Mouse (Mus musculus) brain, embryonic 14.5 days (tissue): Measurements from ENCODE around the gene Shmt2. TPM values are rescaled to one million over a fixed set of nuclear protein-coding genes. Genes with fewer than 3 reads are reported as not detected.

Experiments used
- DNase-seq: peaks from one replicate; pipeline ENCODE4 v3.0.0-alpha.2; 2011; ENCODE audit warnings: low read depth
- CTCF ChIP-seq: fragments of 200-500 bp; IDR thresholded peaks from 2 replicates; pipeline ENCODE4 v1.5.1; 2012; ENCODE audit warnings: inconsistent platforms, mild to moderate bottlenecking, moderate library complexity, borderline replicate concordance; ENCODE audit not compliant: insufficient read depth, insufficient read length; ENCODE audit errors: extremely low read depth
- POLR2A ChIP-seq: fragments of 200-500 bp; IDR thresholded peaks from 2 replicates; pipeline ENCODE4 v1.6.1; 2012; ENCODE audit warnings: mild to moderate bottlenecking, inconsistent platforms, borderline replicate concordance; ENCODE audit not compliant: poor library complexity, insufficient read depth, insufficient read length, severe bottlenecking; ENCODE audit errors: extremely low read depth
- polyA plus RNA-seq: library from polyadenylated mRNA; depleted of rRNA; stranded (reverse); fragments of >200 nt; gene quantifications from 2 replicates; pipeline ENCODE4 v1.2.3, GENCODE M21; 2012

Shmt2 gene
- polyA plus RNA-seq, 1 experiment = 80.8 TPM

DNA sequence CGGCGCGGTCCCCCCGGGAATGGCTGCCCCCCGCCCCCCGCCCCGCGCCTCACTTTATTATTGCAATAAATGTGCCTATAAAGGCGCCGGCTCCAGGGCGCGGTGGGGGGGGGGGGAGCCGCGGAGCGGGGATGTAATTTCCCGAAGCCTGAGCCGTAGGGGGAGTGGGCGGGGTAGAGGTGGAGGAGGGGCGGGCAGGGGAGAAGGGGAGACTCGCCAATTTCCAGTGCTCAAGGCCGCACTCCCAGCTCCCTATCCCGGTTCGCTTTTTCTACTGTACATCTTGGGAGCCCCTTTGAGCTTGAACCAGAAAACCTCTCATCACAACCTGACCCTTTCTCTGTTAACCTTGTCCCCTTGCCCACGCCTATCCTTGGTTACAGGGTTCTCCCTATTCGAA, 8.7 kb upstream of the Shmt2 start:
- DNase-seq = no peak

DNA sequence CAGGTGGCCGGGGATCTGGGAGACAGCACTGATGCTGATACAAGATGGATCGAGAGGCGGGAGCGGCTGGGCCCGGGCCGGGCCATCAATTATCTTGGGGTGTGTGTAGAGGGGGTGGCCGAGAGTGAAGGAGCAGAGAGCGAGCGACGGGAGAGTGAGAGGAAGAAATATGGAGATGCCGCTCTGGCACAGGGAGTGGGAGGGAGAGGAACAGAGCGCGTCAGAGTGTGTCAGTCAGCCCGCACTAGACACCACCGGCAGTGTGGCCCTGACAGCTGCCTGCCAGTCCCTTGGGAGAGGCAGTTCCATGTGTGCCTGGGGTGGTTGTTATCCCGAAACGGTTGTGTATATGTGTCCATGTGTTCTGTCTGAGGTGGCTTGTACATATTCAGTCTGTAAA, 5.2 kb upstream of the Shmt2 start:
- TF ChIP-seq CTCF = no peak
- no peak for TF ChIP-seq POLR2A
- DNase-seq = peak; percentile 71

More for the DNA sequence above, 8.7 kb upstream of the Shmt2 start:
- TF ChIP-seq CTCF (no peak), POLR2A (no peak)

DNA sequence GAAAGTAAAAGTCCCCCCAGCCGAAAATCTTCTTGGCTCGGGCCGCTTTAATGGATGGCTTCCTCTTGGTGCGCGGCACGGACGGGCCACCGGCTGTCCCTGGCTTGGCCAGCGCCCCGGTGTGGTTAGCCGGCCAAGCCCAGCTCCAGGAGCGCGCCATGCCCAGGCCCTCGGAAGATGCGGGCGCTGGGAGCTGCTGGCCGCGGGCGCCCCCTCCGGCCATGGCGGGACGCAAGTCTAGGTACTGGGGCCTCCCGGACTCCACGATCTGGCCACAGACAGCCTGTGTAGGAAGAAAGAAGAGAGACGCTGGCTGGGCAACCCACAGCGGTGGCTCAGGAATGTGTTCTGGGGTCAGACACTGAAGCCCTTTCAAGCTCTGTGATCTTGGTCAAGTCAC, 4.4 kb upstream of the Shmt2 start:
- DNase-seq = peak; percentile 53
- TF ChIP-seq POLR2A (no peak), CTCF (0 out of 2 replicates have a peak, but pooled peaks have one; percentile 32)

DNA sequence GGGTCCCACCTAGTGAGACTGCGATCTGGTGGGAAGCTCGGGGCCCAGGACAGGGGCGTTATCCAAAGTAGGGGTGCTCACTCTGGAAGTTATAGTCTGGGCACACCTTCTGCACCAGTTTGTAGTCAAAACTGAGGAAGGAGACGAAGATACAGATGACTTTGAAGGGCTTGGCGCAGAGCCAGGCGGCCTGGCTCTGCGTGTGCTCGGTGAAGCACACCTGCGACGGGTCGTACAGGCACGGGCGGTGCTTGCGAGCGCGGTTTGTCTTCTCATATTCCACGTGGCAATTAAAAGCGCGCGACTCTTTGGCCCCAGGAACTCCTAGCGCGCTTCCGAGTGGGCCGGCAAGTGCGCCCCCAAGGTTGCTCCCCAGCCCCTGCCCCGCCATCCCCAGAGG, 3.8 kb upstream of the Shmt2 start:
- no peak for DNase-seq
- TF ChIP-seq CTCF = no peak
- TF ChIP-seq POLR2A = no peak

DNA sequence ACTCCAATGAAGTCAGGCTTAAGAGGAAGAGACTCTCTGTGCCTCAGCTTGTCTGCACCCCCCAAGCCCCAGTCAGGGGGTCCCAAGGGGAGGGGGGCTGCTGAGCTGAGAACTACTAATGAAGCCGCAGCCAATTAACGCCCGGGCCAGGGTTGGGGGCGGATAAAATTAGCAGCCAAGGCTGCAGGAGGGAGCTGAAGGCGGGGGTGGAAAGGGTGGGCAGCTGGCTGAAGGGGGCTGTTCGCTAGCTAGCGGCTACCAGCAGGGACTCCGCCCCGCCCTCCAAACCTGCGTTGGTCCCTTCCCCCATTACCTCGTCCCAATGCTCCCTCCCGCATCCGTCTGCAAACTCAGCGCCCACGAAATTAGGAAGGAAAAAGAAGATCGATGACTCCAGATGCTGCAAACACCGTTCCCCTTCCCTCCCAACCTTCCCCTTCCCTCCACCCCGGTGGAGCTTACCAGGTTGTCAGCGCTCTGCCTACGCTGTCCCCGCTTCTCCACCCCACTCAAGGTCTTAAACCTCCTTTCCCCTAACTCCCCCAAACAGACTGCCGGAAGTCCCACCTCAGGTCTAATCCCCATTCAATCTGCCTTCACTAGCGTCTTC, 2.5 kb upstream of the Shmt2 start:
- DNase-seq = peak; percentile 82
- no peak for TF ChIP-seq POLR2A
- no peak for TF ChIP-seq CTCF

DNA sequence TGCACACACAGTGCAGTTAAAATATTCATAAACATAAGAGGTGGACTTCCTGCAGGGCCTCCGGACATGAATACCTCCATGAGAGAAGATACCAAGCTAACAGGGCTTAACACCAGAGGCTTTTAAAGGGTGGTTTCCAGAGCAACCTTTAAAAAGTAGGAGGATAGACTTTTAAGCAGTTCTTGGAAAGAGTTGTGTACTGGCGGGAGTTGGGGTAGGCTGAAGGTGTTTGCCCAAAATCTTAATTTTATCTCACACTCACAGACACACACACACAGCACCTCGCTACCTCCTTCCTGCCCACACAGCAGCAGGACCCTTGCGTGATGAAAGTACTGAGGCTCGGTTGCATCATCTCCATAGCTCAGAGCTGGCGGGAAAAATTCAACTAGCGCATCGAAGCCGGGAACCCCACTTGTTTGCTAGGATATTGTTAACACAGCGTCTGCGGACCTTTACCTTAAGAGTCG, 598 bp downstream of the Shmt2 start:
- no peak for DNase-seq
- TF ChIP-seq POLR2A (no peak), CTCF (no peak)

DNA sequence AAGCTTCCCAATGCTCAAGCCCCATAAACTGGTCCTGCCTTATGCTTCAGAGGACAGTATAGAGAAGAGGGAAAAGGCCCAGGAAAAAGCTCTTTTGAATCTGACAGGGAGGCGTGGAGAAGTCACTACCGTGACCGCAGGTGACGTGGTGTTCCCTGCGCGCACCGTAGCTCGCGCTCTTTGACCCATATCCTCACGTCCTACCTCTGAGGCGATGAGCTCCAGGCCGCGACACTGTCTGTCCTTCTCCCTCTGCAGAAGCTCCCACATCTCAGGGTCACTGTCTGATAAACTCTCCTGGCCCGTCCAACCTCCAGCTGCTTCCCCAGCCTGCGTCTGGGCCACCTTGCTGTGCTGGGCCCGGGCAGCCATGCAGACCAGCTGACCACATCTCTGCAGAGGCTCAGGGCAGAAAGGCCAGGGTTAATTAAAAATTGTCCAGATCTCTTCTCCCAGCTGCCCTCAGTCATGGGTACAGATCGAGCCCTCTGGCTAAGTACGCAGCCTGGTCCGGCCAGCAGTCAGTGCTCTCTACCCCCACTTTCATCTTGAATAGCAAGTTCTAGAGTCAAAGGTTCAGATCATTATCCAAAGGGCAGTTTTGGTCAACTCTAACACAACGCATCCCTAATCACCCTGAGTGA, 1.4 kb downstream of the Shmt2 start:
- TF ChIP-seq CTCF (no peak), POLR2A (no peak)
- DNase-seq = no peak

DNA sequence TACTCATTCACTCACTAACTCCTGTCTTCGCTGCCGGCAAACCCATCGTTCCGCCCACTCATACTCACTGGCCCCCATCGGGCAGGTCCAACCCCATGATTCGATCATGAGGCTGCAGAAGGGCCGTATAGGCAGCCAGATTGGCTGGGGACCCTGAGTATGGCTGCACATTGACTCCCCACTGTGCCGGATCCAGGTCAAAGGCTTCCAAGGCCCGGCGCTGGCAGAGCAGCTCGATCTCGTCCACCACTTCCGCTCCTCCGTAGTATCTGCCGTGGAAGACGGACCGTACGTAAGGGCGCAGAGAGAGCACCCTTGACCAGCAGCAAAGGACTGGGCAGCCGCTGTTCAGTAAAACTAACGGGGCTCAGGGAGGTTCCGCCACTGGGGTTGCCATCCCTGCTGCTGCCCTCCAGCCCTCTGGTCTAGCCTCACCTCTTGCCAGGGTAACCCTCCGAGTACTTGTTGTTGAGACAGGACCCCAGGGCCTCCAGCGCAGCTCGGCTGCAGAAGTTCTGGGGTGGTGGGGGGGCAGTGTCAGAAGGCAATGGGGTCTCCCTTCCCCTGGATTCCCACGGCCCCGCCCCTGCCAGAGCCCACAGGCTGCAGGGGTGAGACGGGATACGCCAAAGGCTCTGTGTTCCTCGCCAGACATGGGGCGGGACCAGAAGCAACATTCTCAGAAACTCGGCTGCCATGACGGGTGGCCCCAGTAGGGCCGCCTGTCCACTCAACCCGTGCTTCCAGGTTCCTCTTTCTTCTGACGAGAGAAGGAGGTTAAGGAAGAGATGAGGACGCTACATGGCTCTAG, 2.1 kb downstream of the Shmt2 start:
- TF ChIP-seq POLR2A = no peak
- TF ChIP-seq CTCF = no peak
- no peak for DNase-seq

DNA sequence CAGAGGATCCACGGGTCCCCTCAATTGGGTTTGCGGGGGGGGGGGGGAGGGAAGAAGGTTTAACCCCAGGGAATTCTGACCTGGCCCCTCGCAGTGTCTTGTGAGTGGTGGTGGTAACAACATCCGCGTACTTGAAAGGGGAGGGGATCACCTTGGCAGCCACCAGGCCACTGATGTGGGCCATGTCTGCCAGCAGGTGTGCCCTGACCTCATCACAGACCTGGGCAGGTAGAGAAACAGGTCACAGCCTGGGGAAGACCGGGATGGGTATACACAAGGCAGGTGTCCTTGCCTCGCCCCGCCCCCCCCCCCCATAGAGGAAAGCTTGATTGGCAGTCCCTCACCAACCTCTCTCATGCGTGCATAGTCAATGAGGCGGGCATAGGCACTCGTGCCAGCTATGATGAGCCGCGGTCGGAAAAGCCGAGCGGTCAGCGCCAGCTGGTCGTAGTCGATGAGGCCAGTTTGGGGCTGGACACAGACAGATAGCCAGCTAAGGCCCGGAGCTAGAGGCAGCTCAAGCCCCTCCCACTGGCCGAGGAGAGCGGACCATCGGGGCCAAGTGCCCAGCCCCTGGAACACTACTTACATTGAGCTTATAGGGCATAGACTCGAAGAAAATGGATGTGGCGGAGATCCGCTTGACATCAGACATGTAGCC, 3.1 kb downstream of the Shmt2 start:
- TF ChIP-seq POLR2A (no peak), CTCF (no peak)
- no peak for DNase-seq

DNA sequence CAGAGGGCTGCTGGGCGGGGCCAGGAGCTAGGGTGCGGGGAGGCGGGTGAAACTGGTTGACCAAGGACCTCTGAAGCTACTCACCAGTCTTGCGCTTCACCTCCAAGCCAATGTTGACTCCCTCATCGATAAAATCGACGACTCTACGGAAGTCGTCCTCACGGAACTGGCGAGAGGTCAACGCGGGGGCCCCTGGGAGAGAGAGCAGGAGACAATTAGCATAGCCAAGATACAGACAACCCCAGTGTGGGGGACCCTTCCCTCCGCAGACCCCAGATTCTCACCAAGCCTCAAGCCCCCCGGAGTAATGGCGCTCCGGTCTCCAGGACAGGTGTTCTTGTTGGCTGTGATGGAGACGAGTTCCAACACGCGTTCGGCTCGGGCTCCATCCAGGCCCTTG, 4.3 kb downstream of the Shmt2 start:
- DNase-seq = no peak
- TF ChIP-seq POLR2A = no peak
- TF ChIP-seq CTCF = no peak
